Mouse (Mus musculus) midbrain, embryonic 15.5 days (tissue): ENCODE data around the gene Fbxo48. TPM values are rescaled to one million over a fixed set of nuclear protein-coding genes. Genes with fewer than 3 reads are reported as not detected.

Experiments
- ATAC-seq: fragments of 200-750 bp; cut with Nextera tagmentation; replicated peaks from 2 replicates; pipeline ENCODE4 v1.8.0; 2017; ENCODE audit warnings: moderate TSS enrichment
- H3K27ac ChIP-seq: fragments of 300-500 bp; sonication (generic); 2 replicates; pipeline ENCODE4 v1.5.1; 2015; ENCODE audit warnings: mild to moderate bottlenecking, inconsistent platforms
- H3K27me3 ChIP-seq: fragments of 300-500 bp; sonication (generic); replicated peaks from 2 replicates; pipeline ENCODE4 v1.6.1; 2015; ENCODE audit warnings: inconsistent platforms
- H3K36me3 ChIP-seq: fragments of 300-500 bp; sonication (generic); replicated peaks from 2 replicates; pipeline ENCODE4 v1.6.1; 2015; ENCODE audit warnings: inconsistent platforms
- H3K4me1 ChIP-seq: fragments of 300-500 bp; sonication (generic); 2 replicates; pipeline ENCODE4 v1.6.1; 2015; ENCODE audit warnings: inconsistent platforms
- H3K4me2 ChIP-seq: fragments of 300-500 bp; sonication (generic); 2 replicates; pipeline ENCODE4 v1.6.1; 2015; ENCODE audit warnings: inconsistent platforms, mild to moderate bottlenecking, moderate library complexity
- H3K4me3 ChIP-seq: fragments of 300-500 bp; sonication (generic); 2 replicates; pipeline ENCODE4 v1.5.1; 2015; ENCODE audit warnings: mild to moderate bottlenecking, inconsistent platforms
- H3K9ac ChIP-seq: fragments of 300-500 bp; sonication (generic); 2 replicates; pipeline ENCODE4 v1.6.1; 2015; ENCODE audit warnings: mild to moderate bottlenecking, inconsistent platforms
- H3K9me3 ChIP-seq: fragments of 300-500 bp; sonication (generic); 2 replicates; pipeline ENCODE4 v1.6.1; 2016; ENCODE audit warnings: inconsistent platforms
- WGBS: fragments of 180-500 bp; shearing (Covaris S2); methylation state at CpG from one replicate; pipeline ENCODE4 v1.1.7; 2015; ENCODE audit warnings: mixed read lengths; 5-methylcytosine and 5-hydroxymethylcytosine counted together
- polyA plus RNA-seq: library from polyadenylated mRNA; unstranded; fragments of >200 nt; fragmentation: Nextera tagmentation; extraction: Ambion mirVana; gene quantifications from 2 replicates; pipeline ENCODE4 v1.2.1, GENCODE M21; 2015

The Fbxo48 gene
- polyA plus RNA-seq, 1 experiment from 2014 or later = 0.37 TPM

GRCm38 (mm10) chr11:16943016-16943415 is 8.2 kb upstream of the Fbxo48 start:
- Histone ChIP-seq H3K9ac (no peak overlapping the region), H3K27me3 (no peaks in the 10 kb centered on the region), H3K27ac (no peak overlapping the region), H3K9me3 (no peaks in the 10 kb centered on the region), H3K36me3 (no peaks in the 10 kb centered on the region), H3K4me1 (no peaks in the 10 kb centered on the region), H3K4me2 (no peak overlapping the region), H3K4me3 (no peak overlapping the region)
- ATAC-seq = no peak
- 91% methylated on average over 4 of the region's 4 CpGs for WGBS

GRCm38 (mm10) chr11:16948756-16949155 is 2.4 kb upstream of the Fbxo48 start:
- no peaks in the 10 kb centered on the region for H3K36me3 ChIP-seq
- peaks cover 12% of the 10 kb centered on the region for H3K4me1 ChIP-seq
- H3K27me3 ChIP-seq = no peaks in the 10 kb centered on the region
- WGBS = 39% methylated on average over 1 of the region's 1 CpGs
- no peak overlapping the region for H3K4me3 ChIP-seq
- H3K9ac ChIP-seq = no peak overlapping the region
- H3K9me3 ChIP-seq = no peaks in the 10 kb centered on the region
- no peak overlapping the region for H3K27ac ChIP-seq
- H3K4me2 ChIP-seq = no peak overlapping the region
- ATAC-seq = no peak

- Histone ChIP-seq H3K4me2 (peak overlapping the region; percentile 95), H3K4me3 (peak overlapping the region; percentile 69), H3K4me1 (peaks cover 12% of the 10 kb centered on the region), H3K9ac (0 out of 2 replicates have a peak overlapping the region, but pooled peaks have one; percentile 17), H3K36me3 (no peaks in the 10 kb centered on the region), H3K27ac (no peak overlapping the region), H3K9me3 (no peaks in the 10 kb centered on the region), H3K27me3 (no peaks in the 10 kb centered on the region)
- 53% methylated on average over 13 of the region's 13 CpGs for WGBS
- ATAC-seq = no peak
Observed at GRCm38 (mm10) chr11:16950226-16950975, 774 bp upstream of the Fbxo48 start.

- Histone ChIP-seq H3K9me3 (no peaks in the 10 kb centered on the region), H3K9ac (peak overlapping the region; percentile 62), H3K4me1 (peaks cover 12% of the 10 kb centered on the region), H3K27ac (no peak overlapping the region), H3K27me3 (no peaks in the 10 kb centered on the region), H3K36me3 (no peaks in the 10 kb centered on the region), H3K4me3 (peak overlapping the region; percentile 69), H3K4me2 (peak overlapping the region; percentile 95)
- WGBS = 6% methylated on average over 9 of the region's 9 CpGs
- no peak for ATAC-seq
Observed at GRCm38 (mm10) chr11:16951761-16952010, 511 bp downstream of the Fbxo48 start.

GRCm38 (mm10) chr11:16956115-16956862 is 5.1 kb downstream of the Fbxo48 start:
- Histone ChIP-seq H3K27ac (no peak overlapping the region), H3K4me3 (no peak overlapping the region), H3K36me3 (no peaks in the 10 kb centered on the region), H3K4me1 (peaks cover 6% of the 10 kb centered on the region), H3K9ac (no peak overlapping the region), H3K27me3 (no peaks in the 10 kb centered on the region), H3K9me3 (no peaks in the 10 kb centered on the region), H3K4me2 (no peak overlapping the region)
- ATAC-seq = no peak
- 90% methylated on average over 6 of the region's 6 CpGs for WGBS

- H3K4me2 ChIP-seq = no peak overlapping the region
- H3K36me3 ChIP-seq = no peaks in the 10 kb centered on the region
- H3K27ac ChIP-seq = no peak overlapping the region
- no peak overlapping the region for H3K4me3 ChIP-seq
- no peaks in the 10 kb centered on the region for H3K9me3 ChIP-seq
- no peaks in the 10 kb centered on the region for H3K4me1 ChIP-seq
- WGBS = 93% methylated on average over 6 of the region's 6 CpGs
- ATAC-seq = no peak
- H3K9ac ChIP-seq = no peak overlapping the region
- H3K27me3 ChIP-seq = no peaks in the 10 kb centered on the region
Observed at GRCm38 (mm10) chr11:16957030-16957429, 5.9 kb downstream of the Fbxo48 start.

GRCm38 (mm10) chr11:16958520-16958919 is 7.3 kb downstream of the Fbxo48 start:
- no peaks in the 10 kb centered on the region for H3K4me1 ChIP-seq
- no peak overlapping the region for H3K9ac ChIP-seq
- H3K4me3 ChIP-seq = no peak overlapping the region
- H3K4me2 ChIP-seq = no peak overlapping the region
- 100% methylated on average over 1 of the region's 1 CpGs for WGBS
- H3K9me3 ChIP-seq = no peaks in the 10 kb centered on the region
- H3K36me3 ChIP-seq = no peaks in the 10 kb centered on the region
- H3K27me3 ChIP-seq = no peaks in the 10 kb centered on the region
- H3K27ac ChIP-seq = no peak overlapping the region
- ATAC-seq = no peak

- no peaks in the 10 kb centered on the region for H3K9me3 ChIP-seq
- peak; percentile 75; the same call in 1 of the 2 replicates for ATAC-seq
- WGBS = 42% methylated on average over 2 of the region's 2 CpGs
- H3K4me1 ChIP-seq = no peaks in the 10 kb centered on the region
- no peak overlapping the region for H3K9ac ChIP-seq
- H3K27me3 ChIP-seq = no peaks in the 10 kb centered on the region
- H3K36me3 ChIP-seq = 0 out of 2 replicates have a peak, but pooled peaks cover 2% of the 10 kb centered on the region
- no peak overlapping the region for H3K27ac ChIP-seq
- H3K4me2 ChIP-seq = no peak overlapping the region
- H3K4me3 ChIP-seq = no peak overlapping the region
Observed at GRCm38 (mm10) chr11:16967806-16968205, 16.6 kb downstream of the Fbxo48 start.

- no peaks in the 10 kb centered on the region for H3K27me3 ChIP-seq
- H3K9me3 ChIP-seq = no peaks in the 10 kb centered on the region
- H3K4me3 ChIP-seq = no peak overlapping the region
- 0 out of 2 replicates have a peak, but pooled peaks cover 2% of the 10 kb centered on the region for H3K36me3 ChIP-seq
- H3K4me1 ChIP-seq = no peaks in the 10 kb centered on the region
- no peak overlapping the region for H3K27ac ChIP-seq
- ATAC-seq = no peak
- no peak overlapping the region for H3K9ac ChIP-seq
- no peak overlapping the region for H3K4me2 ChIP-seq
- 81% methylated on average over 2 of the region's 2 CpGs for WGBS
Observed at GRCm38 (mm10) chr11:16969650-16970049, 18.5 kb downstream of the Fbxo48 start.

- Histone ChIP-seq H3K27ac (no peak overlapping the region), H3K4me2 (no peak overlapping the region), H3K4me1 (no peaks in the 10 kb centered on the region), H3K36me3 (0 out of 2 replicates have a peak, but pooled peaks cover 2% of the 10 kb centered on the region), H3K27me3 (no peaks in the 10 kb centered on the region), H3K9ac (no peak overlapping the region), H3K9me3 (no peaks in the 10 kb centered on the region), H3K4me3 (no peak overlapping the region)
- no peak for ATAC-seq
- 89% methylated on average over 3 of the region's 3 CpGs for WGBS
Observed at GRCm38 (mm10) chr11:16972027-16972426, 20.9 kb downstream of the Fbxo48 start.

GRCm38 (mm10) chr11:16973086-16973485 is 21.9 kb downstream of the Fbxo48 start:
- Histone ChIP-seq H3K9me3 (no peaks in the 10 kb centered on the region), H3K9ac (no peak overlapping the region), H3K4me1 (no peaks in the 10 kb centered on the region), H3K4me3 (no peak overlapping the region), H3K4me2 (no peak overlapping the region), H3K36me3 (0 out of 2 replicates have a peak, but pooled peaks cover 2% of the 10 kb centered on the region), H3K27me3 (no peaks in the 10 kb centered on the region), H3K27ac (no peak overlapping the region)
- ATAC-seq = no peak
- WGBS = 88% methylated on average over 1 of the region's 1 CpGs

- no peak overlapping the region for H3K27ac ChIP-seq
- no peaks in the 10 kb centered on the region for H3K9me3 ChIP-seq
- no peaks in the 10 kb centered on the region for H3K4me1 ChIP-seq
- no peak overlapping the region for H3K9ac ChIP-seq
- no peak for ATAC-seq
- H3K36me3 ChIP-seq = 0 out of 2 replicates have a peak, but pooled peaks cover 2% of the 10 kb centered on the region
- H3K4me2 ChIP-seq = no peak overlapping the region
- H3K4me3 ChIP-seq = no peak overlapping the region
- no peaks in the 10 kb centered on the region for H3K27me3 ChIP-seq
- WGBS = 90% methylated on average over 4 of the region's 4 CpGs
Observed at GRCm38 (mm10) chr11:16976937-16977336, 25.8 kb downstream of the Fbxo48 start.

GRCm38 (mm10) chr11:16977611-16978010 is 26.4 kb downstream of the Fbxo48 start:
- H3K36me3 ChIP-seq = no peaks in the 10 kb centered on the region
- H3K9ac ChIP-seq = no peak overlapping the region
- 68% methylated on average over 2 of the region's 2 CpGs for WGBS
- H3K4me3 ChIP-seq = no peak overlapping the region
- H3K4me2 ChIP-seq = no peak overlapping the region
- H3K27me3 ChIP-seq = no peaks in the 10 kb centered on the region
- ATAC-seq = no peak
- H3K27ac ChIP-seq = no peak overlapping the region
- no peaks in the 10 kb centered on the region for H3K9me3 ChIP-seq
- no peaks in the 10 kb centered on the region for H3K4me1 ChIP-seq
